Mouse (Mus musculus): Measurements from ENCODE around the gene Arhgap20. TPM values are rescaled to one million over a fixed set of nuclear protein-coding genes. Genes with fewer than 3 reads are reported as not detected.

The Arhgap20 gene
- polyA plus RNA-seq, 1 experiment = 10.1 TPM

GRCm38 (mm10) chr9:51881881-51882280 lies 116.7 kb downstream of the Arhgap20 start:
- Histone ChIP-seq H3K27me3 (ENCODE audit: control insufficient read depth, insufficient read depth, low read length) (no peaks in the 10 kb centered on the region), H3K36me3 (ENCODE audit: control insufficient read depth, insufficient read depth, low read length) (no peaks in the 10 kb centered on the region), H3K4me3 (ENCODE audit: control insufficient read depth, low read depth, low read length) (no peak overlapping the region), H3K27ac (ENCODE audit: control insufficient read depth, insufficient read depth, low read depth, low read length) (no peak overlapping the region), H3K4me1 (ENCODE audit: control insufficient read depth, insufficient read depth, low read length) (no peaks in the 10 kb centered on the region)
- TF ChIP-seq POLR2A (IDR thresholded peaks at IDR 0.05; ENCODE audit: control insufficient read depth, low read depth, low read length) = no peak
- TF ChIP-seq CTCF (IDR thresholded peaks at IDR 0.05; ENCODE audit: control insufficient read depth, insufficient read depth, insufficient replicate concordance, low read depth, low read length) = no peak

- Histone ChIP-seq H3K27me3 (ENCODE audit: control insufficient read depth, insufficient read depth, low read length) (no peaks in the 10 kb centered on the region), H3K36me3 (ENCODE audit: control insufficient read depth, insufficient read depth, low read length) (no peaks in the 10 kb centered on the region), H3K4me3 (ENCODE audit: control insufficient read depth, low read depth, low read length) (no peak overlapping the region), H3K27ac (ENCODE audit: control insufficient read depth, insufficient read depth, low read depth, low read length) (no peak overlapping the region), H3K4me1 (ENCODE audit: control insufficient read depth, insufficient read depth, low read length) (no peaks in the 10 kb centered on the region)
- TF ChIP-seq POLR2A (IDR thresholded peaks at IDR 0.05; ENCODE audit: control insufficient read depth, low read depth, low read length) (no peak), CTCF (IDR thresholded peaks at IDR 0.05; ENCODE audit: control insufficient read depth, insufficient read depth, insufficient replicate concordance, low read depth, low read length) (no peak)
Measured at GRCm38 (mm10) chr9:51883319-51883718, 118.2 kb downstream of the Arhgap20 start.

- H3K4me3 ChIP-seq (ENCODE audit: control insufficient read depth, low read depth, low read length) = no peak overlapping the region
- no peaks in the 10 kb centered on the region for H3K36me3 ChIP-seq (ENCODE audit: control insufficient read depth, insufficient read depth, low read length)
- TF ChIP-seq POLR2A (IDR thresholded peaks at IDR 0.05; ENCODE audit: control insufficient read depth, low read depth, low read length) (no peak), CTCF (IDR thresholded peaks at IDR 0.05; ENCODE audit: control insufficient read depth, insufficient read depth, insufficient replicate concordance, low read depth, low read length) (no peak)
- H3K27me3 ChIP-seq (ENCODE audit: control insufficient read depth, insufficient read depth, low read length) = no peaks in the 10 kb centered on the region
- H3K27ac ChIP-seq (ENCODE audit: control insufficient read depth, insufficient read depth, low read depth, low read length) = no peak overlapping the region
- no peaks in the 10 kb centered on the region for H3K4me1 ChIP-seq (ENCODE audit: control insufficient read depth, insufficient read depth, low read length)
Measured at GRCm38 (mm10) chr9:51892921-51893320, 127.8 kb downstream of the Arhgap20 start.

Other genes with a start within 250 kb of the Arhgap20 start
- 57.4 and 58.6 TPM in 2 replicates for gene Fdx1, start 198.2 kb downstream of the Arhgap20 start, polyA plus RNA-seq (2012; rRNA removed)

Measured in testis, adult 2 months (tissue).